8 mouse cellular contexts compared by ENCODE assay signal in genomic region chr3:108210771-108211139, GRCm38 (mm10). TPM values are rescaled to one million over a fixed set of nuclear protein-coding genes. Genes with fewer than 3 reads are reported as not detected.
DNase-seq lines count a peak whose midpoint lies in the region; ATAC-seq and TF ChIP-seq lines count a peak whose summit lies in the region.

Gene Atxn7l2, minus strand, starts transcription at chr3:108210934.

- H3K9ac ChIP-seq in midbrain, embryonic 15.5 days = peak within 1 kb of the TSS; percentile 65

- peak; percentile 92 for ATAC-seq in midbrain, embryonic 15.5 days (replicated peaks)

- TF ChIP-seq POLR2A in thymus, adult 2 months (IDR thresholded peaks at IDR 0.05; ENCODE audit: control insufficient read depth, extremely low read depth, insufficient read depth, low read length, poor library complexity) = no peak

- TF ChIP-seq CTCF in thymus, adult 2 months (IDR thresholded peaks at IDR 0.05; ENCODE audit: borderline replicate concordance, control insufficient read depth, extremely low read depth, insufficient read depth, low read length, poor library complexity) = peak; percentile 73

- no peaks in the 10 kb centered on the region for H3K36me3 ChIP-seq in thymus, adult 2 months (ENCODE audit: control insufficient read depth, insufficient read depth, low read length)
- H3K36me3 ChIP-seq in midbrain, embryonic 15.5 days (replicated peaks) = peaks cover 10% of the 10 kb centered on the region

- H3K4me1 ChIP-seq in thymus, adult 2 months (replicated peaks; ENCODE audit: control insufficient read depth, insufficient read depth, low read length) = peaks cover 13% of the 10 kb centered on the region
- peaks cover 23% of the 10 kb centered on the region for H3K4me1 ChIP-seq in midbrain, embryonic 15.5 days

- 2% methylated on average over 14 of the region's 14 CpGs for WGBS in thymus, adult 2 months
- WGBS in midbrain, embryonic 15.5 days = 0% methylated on average over 14 of the region's 14 CpGs

- H3K27me3 ChIP-seq in thymus, adult 2 months (ENCODE audit: control insufficient read depth, insufficient read depth, low read length) = no peaks in the 10 kb centered on the region
- H3K27me3 ChIP-seq in midbrain, embryonic 15.5 days (replicated peaks) = no peaks in the 10 kb centered on the region

- intact Hi-C loops in left cerebral cortex, postnatal 10 days (cut with DNase I) = loop anchor here (5.0 kb wide), 1 partner anchor 47 kb away; the partner anchor contains the start of gene Psma5

- peak; percentile 82 for DNase-seq in embryo, embryonic 10 days (ENCODE audit: low spot score)
- no peak for DNase-seq in embryo, embryonic 9.5 days (ENCODE audit: extremely low spot score)
- DNase-seq in thymus, adult 2 months = no peak
- DNase-seq in thymus, postnatal 36 days = no peak
- peak; percentile 74 for DNase-seq in gastrocnemius, postnatal 10 days
- DNase-seq in left cerebral cortex, postnatal 10 days (ENCODE audit: extremely low spot score in 1 of 2, low spot score in 2 of 2) = peak in 1 of 2 experiments; percentile 73
- DNase-seq in urinary bladder, postnatal 36 days (ENCODE audit: low spot score in 2 of 2) = no peak

- peak within 1 kb of the TSS; percentile 66 for H3K4me3 ChIP-seq in thymus, adult 2 months (ENCODE audit: control insufficient read depth, insufficient read depth, low read length)
- H3K4me3 ChIP-seq in midbrain, embryonic 15.5 days = peak within 1 kb of the TSS; percentile 67

- H3K4me2 ChIP-seq in midbrain, embryonic 15.5 days = peak within 1 kb of the TSS; percentile 87

- no peaks in the 10 kb centered on the region for H3K9me3 ChIP-seq in midbrain, embryonic 15.5 days

- H3K27ac ChIP-seq in thymus, adult 2 months (ENCODE audit: control insufficient read depth, insufficient read depth, low read length) = peak within 1 kb of the TSS; percentile 74
- peak within 1 kb of the TSS; percentile 97 for H3K27ac ChIP-seq in midbrain, embryonic 15.5 days

RNA-seq across cellular contexts. Expression of gene Atxn7l2, which starts in this region (rescaled TPM):
- 38.0 and 38.8 TPM in 2 replicates for polyA plus RNA-seq in thymus, adult 2 months (2012; rRNA removed)
- total RNA-seq in gastrocnemius, postnatal 10 days (2021) = 10 to 100 TPM; 13.2 to 18.4 TPM
- 10 to 100 TPM; 22.2 to 24.8 TPM for total RNA-seq in left cerebral cortex, postnatal 10 days (2021)
- 26.4 and 26.8 TPM in 2 replicates for polyA plus RNA-seq in midbrain, embryonic 15.5 days (2015; fragmentation: Nextera tagmentation; extraction: Ambion mirVana)

Comparison
In these comparisons a context has a peak if more than half of its experiments do, and no peak if none do; other contexts are left out.
1. DNase-seq: peak in embryo, embryonic 10 days (single experiment) and gastrocnemius, postnatal 10 days (single experiment); none in embryo, embryonic 9.5 days (single experiment), thymus, adult 2 months (single experiment), thymus, postnatal 36 days (0 of 2) and urinary bladder, postnatal 36 days (0 of 2).